Mouse (Mus musculus): ENCODE results near the gene Mrpl20. TPM values are rescaled to one million over a fixed set of nuclear protein-coding genes. Genes with fewer than 3 reads are reported as not detected.

Mrpl20 gene
- total RNA-seq, 2 experiments from 2014 or later, result 18.9 to 33.8 TPM

- ATAC-seq (replicated peaks; ENCODE audit: low FRiP score, poor library complexity, severe bottlenecking), result no peak
Observed at GRCm38 (mm10) chr4:155823443-155823842, 20.8 kb downstream of the Mrpl20 start.

- no peak for ATAC-seq (replicated peaks; ENCODE audit: low FRiP score, poor library complexity, severe bottlenecking)
Observed at GRCm38 (mm10) chr4:155829866-155830265, 27.2 kb downstream of the Mrpl20 start.

- ATAC-seq (replicated peaks; ENCODE audit: low FRiP score, poor library complexity, severe bottlenecking), result no peak
Observed at GRCm38 (mm10) chr4:155830596-155830995, 27.9 kb downstream of the Mrpl20 start.

- ATAC-seq (replicated peaks; ENCODE audit: low FRiP score, poor library complexity, severe bottlenecking), result peak; percentile 89
Observed at GRCm38 (mm10) chr4:155831205-155831766, 28.6 kb downstream of the Mrpl20 start, which contains the start of gene Aurkaip1. TSS of gene Aurkaip1 (plus strand) at chr4:155831272.

- ATAC-seq (replicated peaks; ENCODE audit: low FRiP score, poor library complexity, severe bottlenecking), result peak; percentile 60
Observed at GRCm38 (mm10) chr4:155831831-155832230, 29.2 kb downstream of the Mrpl20 start.

GRCm38 (mm10) chr4:155832321-155832720, 29.6 kb downstream of the Mrpl20 start:
- ATAC-seq (replicated peaks; ENCODE audit: low FRiP score, poor library complexity, severe bottlenecking), result no peak

GRCm38 (mm10) chr4:155833234-155833633, 30.6 kb downstream of the Mrpl20 start:
- ATAC-seq (replicated peaks; ENCODE audit: low FRiP score, poor library complexity, severe bottlenecking), result no peak

- peak; percentile 65 for ATAC-seq (replicated peaks; ENCODE audit: low FRiP score, poor library complexity, severe bottlenecking)
Observed at GRCm38 (mm10) chr4:155833836-155834235, 31.2 kb downstream of the Mrpl20 start.

GRCm38 (mm10) chr4:155837404-155838010, 34.8 kb downstream of the Mrpl20 start:
- no peak for ATAC-seq (replicated peaks; ENCODE audit: low FRiP score, poor library complexity, severe bottlenecking)

- ATAC-seq (replicated peaks; ENCODE audit: low FRiP score, poor library complexity, severe bottlenecking), result no peak
Observed at GRCm38 (mm10) chr4:155838187-155839153, 35.8 kb downstream of the Mrpl20 start.

- ATAC-seq (replicated peaks; ENCODE audit: low FRiP score, poor library complexity, severe bottlenecking), result no peak
Observed at GRCm38 (mm10) chr4:155839483-155839910, 36.8 kb downstream of the Mrpl20 start, which contains the start of gene Mxra8. TSS of gene Mxra8 (plus strand) at chr4:155839680.

- ATAC-seq (replicated peaks; ENCODE audit: low FRiP score, poor library complexity, severe bottlenecking), result no peak
Observed at GRCm38 (mm10) chr4:155840076-155841002, 37.7 kb downstream of the Mrpl20 start.

GRCm38 (mm10) chr4:155841003-155841454, 38.4 kb downstream of the Mrpl20 start:
- peak; percentile 59; the same call in 1 of the 2 replicates for ATAC-seq (replicated peaks; ENCODE audit: low FRiP score, poor library complexity, severe bottlenecking)

GRCm38 (mm10) chr4:155841651-155842270, 39.1 kb downstream of the Mrpl20 start:
- 0 out of 2 replicates have a peak, but pooled peaks have one; percentile 9 for ATAC-seq (replicated peaks; ENCODE audit: low FRiP score, poor library complexity, severe bottlenecking)

GRCm38 (mm10) chr4:155843231-155843630, 40.6 kb downstream of the Mrpl20 start:
- ATAC-seq (replicated peaks; ENCODE audit: low FRiP score, poor library complexity, severe bottlenecking), result no peak

GRCm38 (mm10) chr4:155846871-155847578, 44.3 kb downstream of the Mrpl20 start, which contains the start of gene Dvl1:
TSS of gene Dvl1 (plus strand) at chr4:155847402.
- peak; percentile 81 for ATAC-seq (replicated peaks; ENCODE audit: low FRiP score, poor library complexity, severe bottlenecking)

- ATAC-seq (replicated peaks; ENCODE audit: low FRiP score, poor library complexity, severe bottlenecking), result peak; percentile 25
Observed at GRCm38 (mm10) chr4:155847591-155848352, 45.1 kb downstream of the Mrpl20 start.
